Mouse (Mus musculus) forebrain, embryonic 11.5 days (tissue): ENCODE data around the gene Mblac1. TPM values are rescaled to one million over a fixed set of nuclear protein-coding genes. Genes with fewer than 3 reads are reported as not detected.
"Not testable (repeated sequence)": the region's sequence is repeated elsewhere in the genome, so short reads cannot be mapped to it uniquely, and the experiment has no call there.

Source experiments
- ATAC-seq: fragments of 200-750 bp; cut with Nextera tagmentation; replicated peaks from 2 replicates; pipeline ENCODE4 v1.8.0; 2017; ENCODE audit warnings: moderate TSS enrichment; ENCODE audit not compliant: low FRiP score
- DNase-seq: peaks from one replicate; pipeline ENCODE4 v3.0.0-alpha.2; 2017; ENCODE audit warnings: low spot score
- H3K27ac ChIP-seq: fragments of 300-500 bp; sonication (generic); 2 replicates; pipeline ENCODE4 v1.5.1; 2014; ENCODE audit warnings: low read depth, low read length
- H3K27me3 ChIP-seq: fragments of 300-500 bp; sonication (generic); 2 replicates; pipeline ENCODE4 v1.6.1; 2014; ENCODE audit warnings: mild to moderate bottlenecking, low read length, mixed read lengths; ENCODE audit not compliant: control insufficient read depth, insufficient read depth
- H3K36me3 ChIP-seq: fragments of 300-500 bp; sonication (generic); 2 replicates; pipeline ENCODE4 v1.6.1; 2014; ENCODE audit warnings: mild to moderate bottlenecking, low read length, moderate library complexity, mixed read lengths; ENCODE audit not compliant: control insufficient read depth, insufficient read depth
- H3K4me1 ChIP-seq: fragments of 300-500 bp; sonication (generic); replicated peaks from 2 replicates; pipeline ENCODE4 v1.6.1; 2014; ENCODE audit warnings: low read length, mixed read lengths; ENCODE audit not compliant: control insufficient read depth, insufficient read depth
- H3K4me2 ChIP-seq: fragments of 300-500 bp; sonication (generic); 2 replicates; pipeline ENCODE4 v1.6.1; 2014; ENCODE audit warnings: low read depth, mild to moderate bottlenecking, low read length, moderate library complexity, mixed read lengths; ENCODE audit not compliant: severe bottlenecking
- H3K4me3 ChIP-seq: fragments of 300-500 bp; sonication (generic); 2 replicates; pipeline ENCODE4 v1.5.1; 2014; ENCODE audit warnings: low read depth, low read length
- H3K9ac ChIP-seq: fragments of 300-500 bp; sonication (generic); 2 replicates; pipeline ENCODE4 v1.6.1; 2014; ENCODE audit warnings: low read length
- H3K9me3 ChIP-seq: fragments of 300-500 bp; sonication (generic); 2 replicates; pipeline ENCODE4 v1.6.1; 2016; ENCODE audit warnings: low read length, mixed read lengths; ENCODE audit not compliant: control insufficient read depth
- WGBS: fragments of 180-500 bp; shearing (Covaris S2); extraction: QIAGEN DNeasy Blood & Tissue Kit; methylation state at CpG from one replicate; pipeline ENCODE4 v1.1.7; 2014; 5-methylcytosine and 5-hydroxymethylcytosine counted together
- polyA plus RNA-seq: library from polyadenylated mRNA; unstranded; fragments of >200 nt; fragmentation: Nextera tagmentation; extraction: Ambion mirVana; gene quantifications from 2 replicates; pipeline ENCODE4 v1.2.1, GENCODE M21; 2014

Gene Mblac1
- polyA plus RNA-seq, 1 experiment from 2014 or later: 9.0 TPM

- no peak overlapping the region for H3K27ac ChIP-seq
- no peaks in the 10 kb centered on the region for H3K4me1 ChIP-seq
- H3K4me3 ChIP-seq: no peak overlapping the region; the same call in 1 of the 2 replicates
- H3K9me3 ChIP-seq: no peaks in the 10 kb centered on the region
- H3K27me3 ChIP-seq: no peaks in the 10 kb centered on the region
- H3K9ac ChIP-seq: no peak overlapping the region; the same call in 1 of the 2 replicates
- ATAC-seq (no peak), DNase-seq (no peak)
- H3K36me3 ChIP-seq: peaks cover 3% of the 10 kb centered on the region; the same call in 1 of the 2 replicates
- WGBS: 84% methylated on average over 7 of the region's 7 CpGs
- peak overlapping the region; percentile 99; the same call in 1 of the 2 replicates for H3K4me2 ChIP-seq
Observed at GRCm38 (mm10) chr5:138195463-138195862, 1.3 kb downstream of the Mblac1 start.

GRCm38 (mm10) chr5:138199576-138199975 is 5.5 kb downstream of the Mblac1 start:
- Histone ChIP-seq H3K4me2 (no peak overlapping the region), H3K4me1 (no peaks in the 10 kb centered on the region), H3K9me3 (no peaks in the 10 kb centered on the region), H3K27ac (no peak overlapping the region), H3K27me3 (no peaks in the 10 kb centered on the region), H3K4me3 (no peak overlapping the region), H3K9ac (no peak overlapping the region), H3K36me3 (no peaks in the 10 kb centered on the region; the same call in 1 of the 2 replicates)
- ATAC-seq (no peak), DNase-seq (no peak)
- 4% methylated on average over 1 of the region's 1 CpGs for WGBS

GRCm38 (mm10) chr5:138202086-138202485 is 8.0 kb downstream of the Mblac1 start:
- H3K4me3 ChIP-seq: no peak overlapping the region
- ATAC-seq (no peak), DNase-seq (no peak)
- no peaks in the 10 kb centered on the region; the same call in 1 of the 2 replicates for H3K9me3 ChIP-seq
- H3K27ac ChIP-seq: no peak overlapping the region
- no peaks in the 10 kb centered on the region for H3K36me3 ChIP-seq
- H3K27me3 ChIP-seq: no peaks in the 10 kb centered on the region
- no peak overlapping the region for H3K9ac ChIP-seq
- no peaks in the 10 kb centered on the region for H3K4me1 ChIP-seq
- H3K4me2 ChIP-seq: no peak overlapping the region
- 91% methylated on average over 3 of the region's 3 CpGs for WGBS

- Histone ChIP-seq H3K9ac (no peak overlapping the region), H3K4me2 (no peak overlapping the region), H3K4me3 (no peak overlapping the region), H3K27ac (no peak overlapping the region), H3K27me3 (no peaks in the 10 kb centered on the region), H3K9me3 (no peaks in the 10 kb centered on the region; the same call in 1 of the 2 replicates), H3K4me1 (no peaks in the 10 kb centered on the region), H3K36me3 (no peaks in the 10 kb centered on the region)
- ATAC-seq: no peak
- 91% methylated on average over 1 of the region's 1 CpGs for WGBS
- no peak for DNase-seq
Observed at GRCm38 (mm10) chr5:138207253-138207652, 13.1 kb downstream of the Mblac1 start.

GRCm38 (mm10) chr5:138207873-138208272 is 13.8 kb downstream of the Mblac1 start:
- no peak for ATAC-seq
- Histone ChIP-seq H3K36me3 (no peaks in the 10 kb centered on the region), H3K9me3 (no peaks in the 10 kb centered on the region; the same call in 1 of the 2 replicates), H3K27ac (no peak overlapping the region), H3K4me1 (no peaks in the 10 kb centered on the region), H3K4me3 (no peak overlapping the region), H3K27me3 (no peaks in the 10 kb centered on the region), H3K9ac (no peak overlapping the region), H3K4me2 (no peak overlapping the region)
- 87% methylated on average over 4 of the region's 4 CpGs for WGBS
- no peak for DNase-seq

- not testable (repeated sequence) for H3K4me2 ChIP-seq, H3K27ac ChIP-seq, H3K4me3 ChIP-seq, H3K27me3 ChIP-seq, H3K36me3 ChIP-seq, H3K9ac ChIP-seq, ATAC-seq, H3K9me3 ChIP-seq, DNase-seq, H3K4me1 ChIP-seq
- 96% methylated on average over 13 of the region's 13 CpGs for WGBS
Observed at GRCm38 (mm10) chr5:138216632-138217031, 22.5 kb downstream of the Mblac1 start.

GRCm38 (mm10) chr5:138219864-138220263 is 25.8 kb downstream of the Mblac1 start:
- Histone ChIP-seq H3K27me3 (no peaks in the 10 kb centered on the region), H3K4me1 (no peaks in the 10 kb centered on the region), H3K9me3 (no peaks in the 10 kb centered on the region; the same call in 1 of the 2 replicates), H3K4me2 (no peak overlapping the region), H3K4me3 (no peak overlapping the region), H3K9ac (no peak overlapping the region), H3K27ac (no peak overlapping the region), H3K36me3 (no peaks in the 10 kb centered on the region)
- DNase-seq (no peak), ATAC-seq (no peak)
- WGBS: 87% methylated on average over 2 of the region's 2 CpGs

- Histone ChIP-seq H3K4me1 (no peaks in the 10 kb centered on the region), H3K4me2 (no peak overlapping the region), H3K9me3 (no peaks in the 10 kb centered on the region), H3K27me3 (no peaks in the 10 kb centered on the region), H3K27ac (no peak overlapping the region), H3K36me3 (no peaks in the 10 kb centered on the region), H3K9ac (no peak overlapping the region), H3K4me3 (no peak overlapping the region)
- ATAC-seq (no peak), DNase-seq (peak; percentile 84)
- WGBS: 25% methylated on average over 4 of the region's 4 CpGs
Observed at GRCm38 (mm10) chr5:138222111-138222510, 28.0 kb downstream of the Mblac1 start.

GRCm38 (mm10) chr5:138223287-138223686 is 29.2 kb downstream of the Mblac1 start:
- no peak overlapping the region for H3K4me3 ChIP-seq
- no peaks in the 10 kb centered on the region for H3K4me1 ChIP-seq
- WGBS: 59% methylated on average over 3 of the region's 3 CpGs
- H3K36me3 ChIP-seq: no peaks in the 10 kb centered on the region
- H3K27ac ChIP-seq: no peak overlapping the region
- no peaks in the 10 kb centered on the region for H3K9me3 ChIP-seq
- ATAC-seq: no peak
- DNase-seq: no peak
- H3K4me2 ChIP-seq: no peak overlapping the region
- H3K9ac ChIP-seq: no peak overlapping the region
- no peaks in the 10 kb centered on the region for H3K27me3 ChIP-seq
